Mouse (Mus musculus): ENCODE measurements around the gene Zfp30. TPM values are rescaled to one million over a fixed set of nuclear protein-coding genes. Genes with fewer than 3 reads are reported as not detected.

Zfp30 gene
- total RNA-seq (2021) (1 to 10 TPM; 2.1 to 3.9 TPM), polyA plus RNA-seq (2012; rRNA removed) (2.4 and 2.5 TPM in 2 replicates)
- long read RNA-seq, partial matches to known transcripts = 2 of 5 reads
- long read RNA-seq, other reads (novel, unspliced or antisense) = 2 of 5 reads

GRCm38 (mm10) chr7:29783871-29784551 is at the start of gene Zfp30:
Gene Zfp30, plus strand, starts transcription at chr7:29783998.
- peak; percentile 89 for DNase-seq

GRCm38 (mm10) chr7:29742258-29742657 is 41.5 kb upstream of the Zfp30 start:
- no peak for DNase-seq

- DNase-seq = no peak
Measured at GRCm38 (mm10) chr7:29760476-29760875, 23.3 kb upstream of the Zfp30 start.

GRCm38 (mm10) chr7:29764702-29765101 is 19.1 kb upstream of the Zfp30 start:
- DNase-seq = no peak

- DNase-seq = peak; percentile 90
Measured at GRCm38 (mm10) chr7:29767058-29767686, 16.6 kb upstream of the Zfp30 start.

- peak; percentile 93 for DNase-seq
Measured at GRCm38 (mm10) chr7:29768090-29768900, 15.5 kb upstream of the Zfp30 start, which contains the start of gene Zfp84. Gene Zfp84, plus strand, starts transcription at chr7:29768552.

- no peak for DNase-seq
Measured at GRCm38 (mm10) chr7:29768980-29769379, 14.8 kb upstream of the Zfp30 start.

GRCm38 (mm10) chr7:29773503-29773902 is 10.3 kb upstream of the Zfp30 start:
- DNase-seq = no peak

- no peak for DNase-seq
Measured at GRCm38 (mm10) chr7:29774371-29774770, 9.4 kb upstream of the Zfp30 start.

GRCm38 (mm10) chr7:29776568-29776967 is 7.2 kb upstream of the Zfp30 start:
- no peak for DNase-seq

GRCm38 (mm10) chr7:29777372-29777771 is 6.4 kb upstream of the Zfp30 start:
- no peak for DNase-seq

- DNase-seq = no peak
Measured at GRCm38 (mm10) chr7:29785023-29785422, 1.2 kb downstream of the Zfp30 start.

GRCm38 (mm10) chr7:29785888-29786287 is 2.1 kb downstream of the Zfp30 start:
- DNase-seq = no peak

- DNase-seq = no peak
Measured at GRCm38 (mm10) chr7:29792906-29793305, 9.1 kb downstream of the Zfp30 start.

- DNase-seq = no peak
Measured at GRCm38 (mm10) chr7:29807046-29807445, 23.2 kb downstream of the Zfp30 start.

- no peak for DNase-seq
Measured at GRCm38 (mm10) chr7:29812244-29812643, 28.4 kb downstream of the Zfp30 start.

- DNase-seq = no peak
Measured at GRCm38 (mm10) chr7:29814381-29814780, 30.6 kb downstream of the Zfp30 start.

- no peak for DNase-seq
Measured at GRCm38 (mm10) chr7:29815061-29815784, 31.4 kb downstream of the Zfp30 start.

GRCm38 (mm10) chr7:29815910-29816429 is 32.2 kb downstream of the Zfp30 start, which contains the start of gene Zfp790:
Gene Zfp790, plus strand, starts transcription at chr7:29816114.
- peak; percentile 93 for DNase-seq

GRCm38 (mm10) chr7:29818619-29819254 is 34.9 kb downstream of the Zfp30 start:
- DNase-seq = peak; percentile 83

- DNase-seq = no peak
Measured at GRCm38 (mm10) chr7:29828001-29828400, 44.2 kb downstream of the Zfp30 start.

All from adrenal gland, adult 2 months (tissue).